Mouse (Mus musculus): ENCODE results near the gene Commd4. TPM values are rescaled to one million over a fixed set of nuclear protein-coding genes. Genes with fewer than 3 reads are reported as not detected.
"Not testable (repeated sequence)": the region's sequence is repeated elsewhere in the genome, so short reads cannot be mapped to it uniquely, and the experiment has no call there.

Commd4 gene
- total RNA-seq (2014; rRNA removed) (56.9 and 72.8 TPM in 2 replicates), polyA plus RNA-seq (2015; fragmentation: Nextera tagmentation; extraction: Ambion mirVana) (184 and 201 TPM in 2 replicates)

DNA sequence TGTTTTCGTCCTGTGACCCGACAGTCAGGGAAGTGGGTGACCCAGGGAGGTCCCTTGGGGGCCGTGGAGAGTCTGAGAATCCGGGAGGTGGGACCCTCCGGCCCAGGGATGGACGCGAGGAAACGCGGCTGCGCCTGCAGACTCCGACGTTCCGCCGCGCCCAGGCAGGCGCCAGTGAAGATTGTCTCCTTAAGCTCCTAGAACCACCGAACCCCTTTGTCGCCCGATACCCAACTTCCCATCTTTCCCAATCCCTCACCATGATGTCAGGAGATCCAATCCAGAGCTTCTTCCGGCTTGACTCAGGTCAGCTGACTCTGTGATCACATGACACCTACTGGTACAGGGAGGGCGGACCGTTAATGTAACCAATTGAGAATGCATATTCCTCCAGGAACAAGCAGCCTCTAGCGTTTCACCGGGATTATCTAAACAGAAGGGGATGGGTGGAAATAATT, at the start of gene Commd4:
Commd4 (minus strand) TSS at position 319 of the 458 bp plus-strand sequence.
- peak; percentile 32 for TF ChIP-seq CTCF (IDR thresholded peaks at IDR 0.05)
- DNase-seq (ENCODE audit: low spot score) (peak; percentile 98), ATAC-seq (ENCODE audit: low FRiP score) (peak; percentile 91)
- peaks cover 15% of the 10 kb centered on the region for H3K36me3 ChIP-seq (ENCODE audit: insufficient read depth, low read length)
- H3K27ac ChIP-seq (ENCODE audit: low read depth, low read length): peak within 1 kb of the TSS; percentile 78
- H3K27me3 ChIP-seq (ENCODE audit: insufficient read depth, low read length): 0 out of 2 replicates have a peak, but pooled peaks cover 4% of the 10 kb centered on the region
- H3K4me3 ChIP-seq (ENCODE audit: low read depth, low read length): peak within 1 kb of the TSS; percentile 80
- H3K4me2 ChIP-seq (ENCODE audit: low read depth, low read length, poor library complexity, severe bottlenecking): peak within 1 kb of the TSS; percentile 91
- peak within 1 kb of the TSS; percentile 78 for H3K9ac ChIP-seq (replicated peaks; ENCODE audit: low read length, poor library complexity, severe bottlenecking)
- peaks cover 12% of the 10 kb centered on the region; the same call in 1 of the 2 replicates for H3K4me1 ChIP-seq (ENCODE audit: insufficient read depth, low read length)
- no peaks in the 10 kb centered on the region for H3K9me3 ChIP-seq (ENCODE audit: low read length)
- under 1% methylated on average over 24 of the region's 24 CpGs for WGBS

DNA sequence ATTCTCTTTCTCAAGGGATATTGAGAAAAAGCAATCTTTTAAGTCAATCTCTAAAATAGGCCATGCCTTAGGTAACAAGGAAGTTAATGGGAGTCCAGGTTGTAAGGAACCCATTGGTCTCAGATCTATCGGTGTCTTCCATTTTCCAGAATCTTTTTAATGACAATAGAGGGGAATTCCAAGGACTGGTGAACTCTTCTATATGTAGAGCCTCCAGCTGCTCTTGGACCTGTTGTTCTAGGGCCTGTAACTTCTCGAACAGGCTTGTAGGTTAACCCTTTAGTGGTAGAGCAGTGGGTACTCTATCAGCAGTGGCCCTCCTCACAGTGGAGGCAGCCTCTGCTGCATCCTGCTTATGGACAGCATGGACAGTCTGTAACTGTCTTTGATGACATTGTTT, 48.8 kb upstream of the Commd4 start:
- ATAC-seq (ENCODE audit: low FRiP score) (no peak), DNase-seq (ENCODE audit: low spot score) (no peak)
- Histone ChIP-seq H3K4me2 (ENCODE audit: low read depth, low read length, poor library complexity, severe bottlenecking) (no peak overlapping the region), H3K4me3 (ENCODE audit: low read depth, low read length) (no peak overlapping the region), H3K27ac (ENCODE audit: low read depth, low read length) (no peak overlapping the region), H3K4me1 (ENCODE audit: insufficient read depth, low read length) (no peaks in the 10 kb centered on the region), H3K9me3 (ENCODE audit: low read length) (no peaks in the 10 kb centered on the region), H3K9ac (replicated peaks; ENCODE audit: low read length, poor library complexity, severe bottlenecking) (no peak overlapping the region), H3K36me3 (ENCODE audit: insufficient read depth, low read length) (no peaks in the 10 kb centered on the region), H3K27me3 (ENCODE audit: insufficient read depth, low read length) (no peaks in the 10 kb centered on the region)
- 57% methylated on average over 2 of the region's 2 CpGs for WGBS
- TF ChIP-seq CTCF (IDR thresholded peaks at IDR 0.05): no peak

DNA sequence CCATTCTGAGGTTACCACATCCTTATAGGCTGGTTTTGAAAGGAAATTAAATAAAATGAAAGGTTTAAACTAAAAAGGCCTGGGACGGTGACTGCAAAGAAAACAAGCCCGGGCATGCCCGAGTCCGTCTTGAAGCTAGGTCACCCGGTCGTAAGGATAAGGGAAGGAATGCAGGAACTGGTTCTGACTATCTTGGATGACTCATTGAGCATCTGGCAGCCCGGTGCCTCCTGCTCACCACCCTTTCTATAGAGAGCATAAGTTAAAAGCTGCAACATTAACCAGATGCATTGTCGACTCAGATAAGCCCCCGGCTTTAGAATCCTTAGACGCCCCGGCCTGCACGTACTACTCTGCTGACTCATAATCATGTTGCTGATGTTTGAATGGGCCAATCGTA, 45.4 kb upstream of the Commd4 start:
- not testable (repeated sequence) for H3K27me3 ChIP-seq (ENCODE audit: insufficient read depth, low read length); ATAC-seq (ENCODE audit: low FRiP score)
- 93% methylated on average over 13 of the region's 13 CpGs for WGBS

DNA sequence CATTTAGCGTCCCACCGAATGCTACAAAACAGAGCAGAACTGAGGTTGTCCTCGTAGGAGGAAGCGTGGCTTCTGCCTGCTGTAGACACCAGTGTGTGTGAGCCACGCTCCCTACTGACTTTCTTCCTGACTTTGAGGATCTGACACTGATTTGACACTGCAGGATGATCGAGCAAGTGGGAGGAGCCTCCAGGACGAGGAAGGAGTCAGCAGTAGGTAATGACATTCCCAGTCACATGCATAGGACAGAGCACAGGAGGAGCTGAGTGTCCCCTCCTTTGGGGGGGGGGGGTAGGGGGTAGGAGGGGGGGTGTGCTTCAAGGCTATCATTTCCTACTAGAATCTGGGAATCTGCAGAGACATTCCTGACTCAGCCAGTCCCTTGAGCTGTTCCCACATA, 44.9 kb upstream of the Commd4 start:
- ATAC-seq (ENCODE audit: low FRiP score): no peak
- 78% methylated on average over 7 of the region's 7 CpGs for WGBS
- no peak overlapping the region for H3K9ac ChIP-seq (replicated peaks; ENCODE audit: low read length, poor library complexity, severe bottlenecking)
- H3K27ac ChIP-seq (ENCODE audit: low read depth, low read length): no peak overlapping the region
- no peak overlapping the region for H3K4me3 ChIP-seq (ENCODE audit: low read depth, low read length)
- no peak for DNase-seq (ENCODE audit: low spot score)
- H3K9me3 ChIP-seq (ENCODE audit: low read length): no peaks in the 10 kb centered on the region
- TF ChIP-seq CTCF (IDR thresholded peaks at IDR 0.05): no peak
- H3K4me1 ChIP-seq (ENCODE audit: insufficient read depth, low read length): no peaks in the 10 kb centered on the region
- H3K36me3 ChIP-seq (ENCODE audit: insufficient read depth, low read length): no peaks in the 10 kb centered on the region
- no peak overlapping the region for H3K4me2 ChIP-seq (ENCODE audit: low read depth, low read length, poor library complexity, severe bottlenecking)
- no peaks in the 10 kb centered on the region for H3K27me3 ChIP-seq (ENCODE audit: insufficient read depth, low read length)

More for the DNA sequence above, 45.4 kb upstream of the Commd4 start:
- not testable (repeated sequence) for H3K4me1 ChIP-seq (ENCODE audit: insufficient read depth, low read length); H3K4me3 ChIP-seq (ENCODE audit: low read depth, low read length); DNase-seq (ENCODE audit: low spot score); H3K27ac ChIP-seq (ENCODE audit: low read depth, low read length); H3K36me3 ChIP-seq (ENCODE audit: insufficient read depth, low read length); H3K9ac ChIP-seq (replicated peaks; ENCODE audit: low read length, poor library complexity, severe bottlenecking); H3K4me2 ChIP-seq (ENCODE audit: low read depth, low read length, poor library complexity, severe bottlenecking); H3K9me3 ChIP-seq (ENCODE audit: low read length)

DNA sequence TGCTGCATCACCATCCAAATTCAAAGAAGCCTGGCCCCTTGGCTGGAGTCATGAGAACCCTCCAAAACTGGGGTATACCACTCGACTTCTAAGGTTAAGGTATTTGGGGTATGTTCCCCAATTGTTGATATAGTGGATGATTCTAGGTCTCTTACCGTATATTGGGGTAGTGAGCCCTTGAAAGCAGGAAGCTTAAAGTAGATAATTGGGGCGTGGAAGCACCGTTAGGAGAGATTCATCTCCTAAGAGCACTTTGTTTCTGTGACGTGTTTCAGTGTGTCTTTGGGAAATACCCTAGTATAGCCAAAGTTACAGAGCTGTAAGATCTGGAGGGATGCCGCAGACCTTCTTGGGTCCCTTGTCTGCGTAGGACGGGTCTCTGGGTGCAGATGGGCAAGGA, 39.3 kb upstream of the Commd4 start:
- H3K4me1 ChIP-seq (ENCODE audit: insufficient read depth, low read length): no peaks in the 10 kb centered on the region
- WGBS: 78% methylated on average over 8 of the region's 8 CpGs
- H3K9me3 ChIP-seq (ENCODE audit: low read length): no peaks in the 10 kb centered on the region
- H3K4me3 ChIP-seq (ENCODE audit: low read depth, low read length): no peak overlapping the region
- H3K4me2 ChIP-seq (ENCODE audit: low read depth, low read length, poor library complexity, severe bottlenecking): no peak overlapping the region
- H3K27ac ChIP-seq (ENCODE audit: low read depth, low read length): no peak overlapping the region
- ATAC-seq (ENCODE audit: low FRiP score) (no peak), DNase-seq (ENCODE audit: low spot score) (no peak)
- no peaks in the 10 kb centered on the region for H3K36me3 ChIP-seq (ENCODE audit: insufficient read depth, low read length)
- no peaks in the 10 kb centered on the region; the same call in 1 of the 2 replicates for H3K27me3 ChIP-seq (ENCODE audit: insufficient read depth, low read length)
- TF ChIP-seq CTCF (IDR thresholded peaks at IDR 0.05): no peak
- H3K9ac ChIP-seq (replicated peaks; ENCODE audit: low read length, poor library complexity, severe bottlenecking): no peak overlapping the region

DNA sequence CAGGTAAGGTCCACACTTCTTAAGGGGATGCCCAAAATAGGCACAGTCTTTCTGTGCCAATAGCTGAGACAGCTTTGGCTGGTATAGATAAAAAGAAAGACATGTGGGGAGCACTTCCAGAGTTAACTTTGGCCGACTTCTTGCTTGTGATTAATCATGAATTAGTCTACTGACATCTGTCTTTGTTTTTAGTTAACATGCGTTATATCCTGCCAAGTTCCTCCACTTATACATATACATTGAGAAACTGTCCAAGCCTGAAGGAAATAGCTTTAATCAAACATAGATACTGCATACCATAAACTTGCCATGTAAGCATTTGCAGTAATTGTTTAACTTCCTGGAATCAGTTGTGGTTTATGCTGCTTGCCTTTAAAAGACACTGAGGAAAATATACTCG, 38.6 kb upstream of the Commd4 start:
- H3K27ac ChIP-seq (ENCODE audit: low read depth, low read length): no peak overlapping the region
- no peaks in the 10 kb centered on the region; the same call in 1 of the 2 replicates for H3K27me3 ChIP-seq (ENCODE audit: insufficient read depth, low read length)
- DNase-seq (ENCODE audit: low spot score): no peak
- WGBS: 75% methylated on average over 3 of the region's 3 CpGs
- H3K4me1 ChIP-seq (ENCODE audit: insufficient read depth, low read length): no peaks in the 10 kb centered on the region
- TF ChIP-seq CTCF (IDR thresholded peaks at IDR 0.05): no peak
- no peak for ATAC-seq (ENCODE audit: low FRiP score)
- no peak overlapping the region for H3K4me3 ChIP-seq (ENCODE audit: low read depth, low read length)
- no peaks in the 10 kb centered on the region for H3K9me3 ChIP-seq (ENCODE audit: low read length)
- H3K9ac ChIP-seq (replicated peaks; ENCODE audit: low read length, poor library complexity, severe bottlenecking): no peak overlapping the region
- H3K4me2 ChIP-seq (ENCODE audit: low read depth, low read length, poor library complexity, severe bottlenecking): no peak overlapping the region
- no peaks in the 10 kb centered on the region for H3K36me3 ChIP-seq (ENCODE audit: insufficient read depth, low read length)
